Mouse (Mus musculus) ovary, adult 18-20 months (tissue): Measurements from ENCODE around the gene Psma6.
"Not testable (repeated sequence)": the region's sequence is repeated elsewhere in the genome, so short reads cannot be mapped to it uniquely, and the experiment has no call there.

ENCODE experiments used
- DNase-seq: peaks from one replicate; pipeline ENCODE4 v3.0.0; 2022; ENCODE audit warnings: low spot score, mixed read lengths

The Psma6 gene

GRCm38 (mm10) chr12:55392733-55393577 lies 8.9 kb downstream of the Psma6 start:
- DNase-seq, result no peak

- DNase-seq, result not testable (repeated sequence)
These were observed 11.6 kb downstream of the Psma6 start for GRCm38 (mm10) chr12:55395601-55396000.

GRCm38 (mm10) chr12:55396536-55396935 lies 12.5 kb downstream of the Psma6 start:
- DNase-seq, result no peak

- no peak for DNase-seq
These were observed 13.7 kb downstream of the Psma6 start for GRCm38 (mm10) chr12:55397544-55398239.

GRCm38 (mm10) chr12:55398240-55399127 lies 14.5 kb downstream of the Psma6 start:
- peak; percentile 87 for DNase-seq

GRCm38 (mm10) chr12:55399128-55399677 lies 15.2 kb downstream of the Psma6 start:
- DNase-seq, result no peak

- DNase-seq, result no peak
These were observed 23.9 kb downstream of the Psma6 start for GRCm38 (mm10) chr12:55407888-55408287.

GRCm38 (mm10) chr12:55415255-55415654 lies 31.2 kb downstream of the Psma6 start:
- DNase-seq, result no peak

- no peak for DNase-seq
These were observed 31.7 kb downstream of the Psma6 start for GRCm38 (mm10) chr12:55415762-55416161.

- DNase-seq, result no peak
These were observed 36.2 kb downstream of the Psma6 start for GRCm38 (mm10) chr12:55420220-55420619.

GRCm38 (mm10) chr12:55422057-55422456 lies 38.0 kb downstream of the Psma6 start:
- no peak for DNase-seq

GRCm38 (mm10) chr12:55426300-55426699 lies 42.3 kb downstream of the Psma6 start:
- no peak for DNase-seq

GRCm38 (mm10) chr12:55429201-55429600 lies 45.2 kb downstream of the Psma6 start:
- no peak for DNase-seq

GRCm38 (mm10) chr12:55429956-55430355 lies 45.9 kb downstream of the Psma6 start:
- no peak for DNase-seq

- DNase-seq, result no peak
These were observed 48.4 kb downstream of the Psma6 start for GRCm38 (mm10) chr12:55432284-55432919.

- DNase-seq, result no peak
These were observed 48.9 kb downstream of the Psma6 start for GRCm38 (mm10) chr12:55432920-55433284.

GRCm38 (mm10) chr12:55433802-55434435 lies 49.9 kb downstream of the Psma6 start:
- DNase-seq, result no peak

GRCm38 (mm10) chr12:55435080-55435479 lies 51.1 kb downstream of the Psma6 start:
- no peak for DNase-seq

GRCm38 (mm10) chr12:55437122-55437826 lies 53.3 kb downstream of the Psma6 start:
- no peak for DNase-seq

GRCm38 (mm10) chr12:55438058-55438457 lies 54.0 kb downstream of the Psma6 start:
- no peak for DNase-seq
